Mouse (Mus musculus) erythroblast, embryonic 14.5 days (primary cell): ENCODE results near the gene Rnf207. TPM values are rescaled to one million over a fixed set of nuclear protein-coding genes. Genes with fewer than 3 reads are reported as not detected.

ENCODE experiments used
- H3K27me3 ChIP-seq: 2 replicates; pipeline ENCODE4 v1.6.1; 2012; ENCODE audit warnings: inconsistent platforms; ENCODE audit not compliant: control insufficient read depth
- H3K36me3 ChIP-seq: 2 replicates; pipeline ENCODE4 v1.6.1; 2012; ENCODE audit warnings: mild to moderate bottlenecking, inconsistent platforms; ENCODE audit not compliant: control insufficient read depth
- H3K4me1 ChIP-seq: 2 replicates; pipeline ENCODE4 v1.6.1; 2012; ENCODE audit warnings: inconsistent platforms; ENCODE audit not compliant: control insufficient read depth
- H3K4me3 ChIP-seq: replicated peaks from 2 replicates; pipeline ENCODE3; 2012; ENCODE audit warnings: moderate library complexity, mild to moderate bottlenecking, inconsistent platforms
- H3K9me3 ChIP-seq: 2 replicates; pipeline ENCODE4 v1.6.1; 2012; ENCODE audit warnings: low read length, inconsistent platforms, mixed read lengths; ENCODE audit not compliant: control insufficient read depth
- GATA1 ChIP-seq: IDR thresholded peaks from 2 replicates; pipeline ENCODE4 v1.6.1; 2012; ENCODE audit warnings: low read length, inconsistent platforms, mixed read lengths
- TAL1 ChIP-seq: IDR thresholded peaks from 3 replicates; pipeline ENCODE4 v1.6.1; 2012; ENCODE audit warnings: low read length, inconsistent platforms, mixed read lengths
- polyA plus RNA-seq: library from polyadenylated mRNA; stranded (reverse); fragments of >175 nt; gene quantifications from 2 replicates; pipeline ENCODE4 v1.2.3, GENCODE M21; 2012

The Rnf207 gene
- polyA plus RNA-seq, 1 experiment: 0.01 TPM

DNA sequence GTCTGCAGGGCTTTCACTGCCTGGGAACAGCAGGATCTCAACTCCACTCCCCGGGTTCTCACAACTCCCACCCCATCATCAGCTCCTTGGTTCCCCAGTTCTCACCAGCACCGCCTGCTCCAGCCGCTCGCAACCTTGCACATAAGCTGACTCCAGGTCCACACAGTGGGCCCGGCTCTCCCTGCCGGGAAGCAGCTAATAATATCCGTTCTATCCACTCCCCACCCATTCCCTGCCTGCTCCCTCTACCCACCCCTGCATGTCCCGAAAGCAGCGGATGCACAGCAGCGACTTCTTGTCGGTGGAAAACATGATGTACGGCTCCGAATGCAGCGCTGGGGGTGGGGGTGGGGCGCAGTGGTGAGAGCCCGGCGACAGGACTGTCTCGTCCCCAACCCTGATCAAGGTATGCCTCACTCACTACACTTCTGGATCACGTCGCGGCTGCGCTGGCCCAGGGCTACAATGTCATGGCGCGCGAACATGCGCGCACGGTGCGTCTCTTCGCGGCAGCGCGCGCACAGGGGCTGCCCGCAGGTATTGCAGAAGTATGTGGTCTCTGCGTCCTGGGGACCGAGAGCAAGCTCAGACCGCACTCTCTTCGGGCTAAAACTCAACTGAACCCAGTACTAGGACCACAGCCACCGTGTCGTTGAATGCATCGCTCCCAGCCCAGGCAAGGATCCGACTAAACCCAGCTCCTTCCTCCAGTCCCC lies 3.1 kb downstream of the Rnf207 start:
- no peak overlapping the region for H3K4me3 ChIP-seq
- H3K4me1 ChIP-seq: peaks cover 26% of the 10 kb centered on the region
- peaks cover 84% of the 10 kb centered on the region for H3K27me3 ChIP-seq

DNA sequence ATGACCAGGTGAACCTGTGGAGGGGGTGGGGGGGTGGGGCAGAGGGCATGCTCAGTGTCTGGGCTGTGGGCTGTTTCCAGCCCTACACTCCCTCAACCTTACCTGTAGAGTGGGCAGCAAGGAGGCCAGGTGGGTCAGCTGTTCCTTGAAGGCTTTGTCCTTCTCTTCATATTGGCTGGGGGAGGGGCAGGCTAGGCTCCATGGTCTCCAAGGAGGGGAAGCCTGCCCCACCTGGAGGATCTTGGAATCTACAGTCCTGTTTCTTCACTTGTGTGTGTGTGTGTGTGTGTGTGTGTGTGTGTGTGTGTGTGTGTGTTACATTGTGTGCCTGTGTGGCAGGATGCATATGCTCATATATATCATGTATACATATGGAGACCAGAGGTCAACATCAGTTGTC lies 4.9 kb downstream of the Rnf207 start:
- Histone ChIP-seq H3K4me1 (peaks cover 25% of the 10 kb centered on the region), H3K4me3 (no peak overlapping the region), H3K27me3 (peaks cover 86% of the 10 kb centered on the region), H3K9me3 (no peaks in the 10 kb centered on the region; the same call in 1 of the 2 replicates), H3K36me3 (peaks cover 2% of the 10 kb centered on the region; the same call in 1 of the 2 replicates)
- TF ChIP-seq TAL1 (no peak), GATA1 (no peak)

More for the DNA sequence above, 3.1 kb downstream of the Rnf207 start:
- no peaks in the 10 kb centered on the region for H3K36me3 ChIP-seq
- H3K9me3 ChIP-seq: no peaks in the 10 kb centered on the region; the same call in 1 of the 2 replicates
- no peak for TF ChIP-seq TAL1
- no peak for TF ChIP-seq GATA1

DNA sequence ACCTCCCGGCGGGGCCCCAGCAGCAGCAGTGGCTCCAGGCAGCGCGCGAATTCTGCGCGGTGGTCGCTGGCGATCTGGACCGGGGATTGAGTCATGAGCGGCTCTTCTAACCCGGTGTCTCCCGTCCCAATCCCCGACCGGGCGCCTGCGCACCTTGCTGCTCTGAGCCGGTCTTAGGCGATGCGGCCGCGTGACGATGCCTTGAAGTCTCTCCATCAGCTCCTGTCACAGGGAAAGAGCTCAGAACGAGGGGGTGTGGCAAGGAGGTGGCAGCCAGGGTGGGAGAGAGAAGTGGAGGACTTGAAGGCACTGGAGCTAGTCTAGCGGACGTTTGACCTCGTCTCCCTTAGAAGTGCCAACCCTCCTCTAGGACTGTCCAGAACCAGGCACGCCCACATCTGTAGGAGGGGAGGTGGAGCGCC lies 5.6 kb downstream of the Rnf207 start:
- Histone ChIP-seq H3K36me3 (peaks cover 5% of the 10 kb centered on the region; the same call in 1 of the 2 replicates), H3K27me3 (peaks cover 79% of the 10 kb centered on the region), H3K9me3 (no peaks in the 10 kb centered on the region; the same call in 1 of the 2 replicates), H3K4me1 (peaks cover 18% of the 10 kb centered on the region), H3K4me3 (no peak overlapping the region)
- TF ChIP-seq GATA1: no peak
- no peak for TF ChIP-seq TAL1

DNA sequence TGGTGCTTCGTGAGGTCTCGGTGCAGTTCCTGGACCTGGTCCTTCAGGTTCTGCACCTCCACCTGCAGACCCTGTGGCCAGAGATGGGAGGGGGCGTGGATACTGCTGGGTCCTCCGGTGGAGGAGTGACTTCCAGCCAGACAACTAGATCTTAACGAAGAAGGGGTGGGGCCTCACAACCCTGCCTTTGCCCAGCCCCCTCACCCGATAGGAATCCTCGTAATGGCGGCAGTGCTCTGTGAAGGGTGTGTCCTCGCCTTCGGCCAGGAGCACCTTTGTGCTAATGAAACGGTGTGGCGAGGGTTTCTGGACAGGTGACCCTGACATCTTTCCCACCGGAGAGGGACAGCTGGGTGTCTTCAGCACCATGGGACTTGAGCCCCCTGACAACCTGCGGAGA lies 6.6 kb downstream of the Rnf207 start:
- Histone ChIP-seq H3K27me3 (peaks cover 68% of the 10 kb centered on the region), H3K36me3 (peaks cover 10% of the 10 kb centered on the region), H3K4me3 (no peak overlapping the region), H3K4me1 (peaks cover 18% of the 10 kb centered on the region), H3K9me3 (no peaks in the 10 kb centered on the region; the same call in 1 of the 2 replicates)
- TF ChIP-seq GATA1 (no peak), TAL1 (no peak)

DNA sequence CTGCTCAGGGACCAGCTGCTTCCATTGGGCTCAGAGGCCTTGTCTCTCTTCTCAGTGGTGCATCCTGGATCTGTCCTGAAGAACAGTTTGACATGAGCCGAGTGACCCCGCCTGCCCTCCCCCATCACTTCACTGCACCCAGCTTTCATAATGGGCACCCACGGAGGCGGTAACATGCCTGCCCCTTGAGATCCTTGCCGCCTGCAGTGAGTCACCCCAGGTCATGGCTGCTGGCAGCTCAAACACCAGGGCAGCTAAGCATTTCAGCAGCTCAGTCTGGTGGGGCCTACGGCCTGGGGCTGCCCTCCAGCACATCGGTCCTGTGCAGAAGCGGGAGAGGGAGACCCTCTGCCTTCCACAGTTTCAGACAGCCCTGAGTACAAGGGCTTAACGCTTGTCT lies 11.3 kb downstream of the Rnf207 start:
- no peak overlapping the region for H3K4me3 ChIP-seq
- no peak for TF ChIP-seq GATA1
- TF ChIP-seq TAL1: no peak
- peaks cover 22% of the 10 kb centered on the region for H3K27me3 ChIP-seq
- H3K4me1 ChIP-seq: peaks cover 7% of the 10 kb centered on the region
- H3K36me3 ChIP-seq: peaks cover 48% of the 10 kb centered on the region
- no peaks in the 10 kb centered on the region for H3K9me3 ChIP-seq

DNA sequence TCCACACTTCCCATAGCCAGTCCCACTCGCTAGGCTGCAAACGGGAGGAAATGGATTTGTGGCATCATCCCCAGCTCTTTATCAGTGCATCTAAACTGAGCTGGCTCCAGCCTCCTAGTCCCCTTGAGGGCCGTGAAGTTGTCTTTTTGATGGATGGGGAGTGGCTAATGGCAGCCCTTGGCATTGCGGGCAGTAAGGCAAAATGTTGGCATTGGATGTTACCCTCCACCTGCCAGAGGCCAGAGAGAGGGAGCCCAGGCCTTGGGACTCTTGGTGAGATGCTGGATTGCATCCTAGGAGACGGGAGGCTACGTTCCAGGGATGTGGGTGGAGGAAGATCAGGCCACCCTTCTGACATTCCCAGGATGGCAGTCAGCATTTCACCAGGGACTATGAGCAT lies 12.8 kb downstream of the Rnf207 start:
- Histone ChIP-seq H3K36me3 (peaks cover 63% of the 10 kb centered on the region), H3K4me3 (no peak overlapping the region), H3K9me3 (no peaks in the 10 kb centered on the region), H3K27me3 (peaks cover 6% of the 10 kb centered on the region), H3K4me1 (no peaks in the 10 kb centered on the region)
- no peak for TF ChIP-seq TAL1
- no peak for TF ChIP-seq GATA1

DNA sequence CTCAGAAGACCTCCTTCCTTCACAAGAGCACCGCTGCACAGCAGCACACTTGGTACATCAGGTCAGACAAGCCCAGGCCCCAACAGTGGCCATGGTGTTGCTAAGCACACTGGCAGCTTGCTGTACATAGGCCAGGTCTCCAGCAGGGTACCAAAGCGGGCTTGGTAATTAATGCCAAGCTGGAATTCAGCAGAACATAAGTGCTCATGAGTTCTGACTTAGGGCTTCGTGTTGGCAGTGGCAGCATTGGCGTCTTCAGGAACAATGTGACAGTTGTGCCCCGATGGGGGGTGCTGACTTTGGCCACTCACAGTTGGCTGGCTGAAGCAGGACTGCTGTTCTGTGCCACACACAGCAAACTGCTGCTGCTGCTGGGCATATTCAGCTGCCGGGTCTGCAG lies 14.1 kb downstream of the Rnf207 start:
- TF ChIP-seq TAL1 (no peak), GATA1 (no peak)
- H3K9me3 ChIP-seq: no peaks in the 10 kb centered on the region
- H3K36me3 ChIP-seq: peaks cover 76% of the 10 kb centered on the region
- no peak overlapping the region for H3K4me3 ChIP-seq
- no peaks in the 10 kb centered on the region; the same call in 1 of the 2 replicates for H3K4me1 ChIP-seq
- H3K27me3 ChIP-seq: no peaks in the 10 kb centered on the region

DNA sequence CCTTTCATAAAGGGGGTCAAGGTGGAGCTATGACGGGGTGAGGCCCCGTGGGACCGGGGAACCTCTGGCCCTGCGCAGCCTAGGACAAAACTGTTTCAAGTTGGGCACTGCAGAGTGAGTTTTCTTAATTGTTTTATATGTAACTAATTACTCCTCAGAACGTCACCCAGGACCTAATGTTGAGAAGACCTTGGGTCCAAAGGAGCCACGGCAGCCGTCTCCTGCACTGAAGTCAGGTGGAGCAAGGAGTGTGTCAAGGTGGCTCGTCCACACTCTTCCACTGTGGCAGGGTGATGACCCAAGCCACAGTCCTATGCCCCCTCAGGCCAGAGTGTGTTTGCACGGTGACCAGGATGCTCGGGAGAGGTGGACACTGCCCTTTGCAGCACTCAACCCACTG lies 15.6 kb downstream of the Rnf207 start:
- TF ChIP-seq TAL1: no peak
- TF ChIP-seq GATA1: no peak
- no peaks in the 10 kb centered on the region for H3K9me3 ChIP-seq
- H3K27me3 ChIP-seq: no peaks in the 10 kb centered on the region
- peaks cover 14% of the 10 kb centered on the region for H3K4me1 ChIP-seq
- H3K36me3 ChIP-seq: peaks cover 76% of the 10 kb centered on the region
- no peak overlapping the region for H3K4me3 ChIP-seq

DNA sequence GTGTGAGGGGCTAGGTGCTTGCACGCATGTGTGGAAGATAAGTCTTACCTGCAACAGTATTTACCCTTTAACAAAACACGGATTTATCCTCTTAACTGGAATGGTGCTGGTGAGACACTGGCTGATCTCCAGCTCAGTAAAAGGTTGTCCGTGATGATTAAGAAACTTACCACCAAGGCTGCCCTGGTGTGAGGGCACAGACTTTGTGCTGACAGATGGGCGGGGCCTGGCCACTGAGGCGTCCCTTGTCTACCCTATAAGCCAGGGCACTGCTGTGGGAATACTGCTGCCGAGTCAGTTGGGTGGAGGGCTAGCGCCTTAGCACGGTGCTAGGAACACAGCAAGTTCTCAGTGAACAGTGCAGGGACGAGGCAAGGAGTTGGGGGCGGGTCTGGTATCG lies 16.8 kb downstream of the Rnf207 start:
- peaks cover 71% of the 10 kb centered on the region for H3K36me3 ChIP-seq
- H3K4me1 ChIP-seq: peaks cover 24% of the 10 kb centered on the region
- TF ChIP-seq GATA1 (no peak), TAL1 (no peak)
- no peaks in the 10 kb centered on the region for H3K9me3 ChIP-seq
- H3K4me3 ChIP-seq: no peak overlapping the region
- H3K27me3 ChIP-seq: no peaks in the 10 kb centered on the region

DNA sequence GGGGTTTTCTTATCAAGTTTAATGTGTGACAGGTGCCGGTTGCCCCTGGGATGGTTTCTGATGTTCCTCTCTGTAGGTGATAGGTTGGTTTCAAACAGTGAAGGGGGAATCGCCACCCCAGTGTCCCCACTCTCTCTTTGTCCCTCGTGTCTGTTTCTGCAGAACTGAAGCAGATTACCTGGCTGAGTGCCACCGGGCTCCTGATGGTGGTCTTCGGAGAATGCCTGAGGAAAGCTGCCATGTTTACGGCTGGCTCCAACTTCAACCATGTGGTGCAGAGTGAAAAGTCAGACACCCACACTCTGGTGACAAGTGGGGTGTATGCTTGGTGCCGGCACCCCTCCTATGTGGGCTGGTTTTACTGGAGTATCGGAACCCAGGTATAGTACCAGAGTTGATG lies 18.4 kb downstream of the Rnf207 start:
- peaks cover 37% of the 10 kb centered on the region for H3K4me1 ChIP-seq
- peaks cover 62% of the 10 kb centered on the region for H3K36me3 ChIP-seq
- no peaks in the 10 kb centered on the region for H3K9me3 ChIP-seq
- no peaks in the 10 kb centered on the region for H3K27me3 ChIP-seq
- no peak for TF ChIP-seq GATA1
- TF ChIP-seq TAL1: no peak
- no peak overlapping the region for H3K4me3 ChIP-seq
